Mouse (Mus musculus): ENCODE measurements at regions not wholly inside any gene's neighbourhood (a gene's known extent, or its start where the extent isn't known, plus 50 kb on each side); places are given as distances from the start of the nearest gene placed in this dataset.

DNA sequence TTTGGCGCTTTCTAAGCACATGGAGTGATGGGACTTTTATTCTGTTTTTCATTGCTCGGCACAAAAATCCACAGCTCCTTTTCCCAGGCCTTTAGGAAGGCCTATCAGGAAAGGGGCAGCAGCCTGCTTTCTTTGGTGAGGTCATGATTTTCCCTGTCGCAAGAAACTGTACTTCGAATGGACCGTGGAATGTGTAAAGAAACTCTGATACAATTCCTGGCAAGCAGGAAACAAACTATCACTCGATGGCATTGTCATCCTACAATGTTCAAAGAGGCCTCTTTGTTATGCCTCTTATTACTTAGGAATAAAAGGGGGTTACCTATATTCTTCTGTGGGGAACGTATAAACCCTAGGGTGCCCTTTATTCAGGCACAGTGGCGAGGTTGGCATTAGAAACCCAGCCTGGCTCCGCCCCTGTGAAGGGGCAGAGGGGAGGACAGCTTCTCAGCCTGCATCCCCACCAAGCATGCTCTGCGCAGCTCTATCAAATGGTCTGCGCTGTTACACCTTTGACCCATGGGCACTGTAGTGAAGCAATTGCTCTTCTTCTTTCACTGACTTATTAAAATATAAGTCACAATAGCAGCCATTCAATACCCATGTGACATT, 246.5 kb downstream of the Irs2 start:
- no peak for DNase-seq

GRCm38 (mm10) chr8:10760851-10761693, 247.2 kb downstream of the Irs2 start:
- no peak for DNase-seq

GRCm38 (mm10) chr8:10760231-10760630, 248.0 kb downstream of the Irs2 start:
- DNase-seq = no peak

- DNase-seq = no peak
Measured at GRCm38 (mm10) chr8:10758151-10758550, 250.1 kb downstream of the Irs2 start.

DNA sequence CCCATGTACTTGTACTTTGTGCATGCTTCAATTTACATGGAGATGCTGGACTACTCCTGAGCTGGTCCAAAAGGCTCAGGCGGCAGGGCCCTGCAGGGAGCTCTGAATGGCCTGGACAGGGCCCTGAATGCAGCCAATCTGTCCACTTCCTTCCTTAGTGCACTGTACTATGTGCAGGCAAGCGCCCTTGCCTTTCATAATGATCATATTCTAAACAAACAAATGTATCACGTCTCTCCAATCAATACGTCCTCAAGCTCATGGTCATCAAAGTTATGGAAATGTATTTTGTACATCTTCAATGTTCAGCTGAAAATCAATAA, 253.3 kb downstream of the Irs2 start:
- DNase-seq = no peak

DNA sequence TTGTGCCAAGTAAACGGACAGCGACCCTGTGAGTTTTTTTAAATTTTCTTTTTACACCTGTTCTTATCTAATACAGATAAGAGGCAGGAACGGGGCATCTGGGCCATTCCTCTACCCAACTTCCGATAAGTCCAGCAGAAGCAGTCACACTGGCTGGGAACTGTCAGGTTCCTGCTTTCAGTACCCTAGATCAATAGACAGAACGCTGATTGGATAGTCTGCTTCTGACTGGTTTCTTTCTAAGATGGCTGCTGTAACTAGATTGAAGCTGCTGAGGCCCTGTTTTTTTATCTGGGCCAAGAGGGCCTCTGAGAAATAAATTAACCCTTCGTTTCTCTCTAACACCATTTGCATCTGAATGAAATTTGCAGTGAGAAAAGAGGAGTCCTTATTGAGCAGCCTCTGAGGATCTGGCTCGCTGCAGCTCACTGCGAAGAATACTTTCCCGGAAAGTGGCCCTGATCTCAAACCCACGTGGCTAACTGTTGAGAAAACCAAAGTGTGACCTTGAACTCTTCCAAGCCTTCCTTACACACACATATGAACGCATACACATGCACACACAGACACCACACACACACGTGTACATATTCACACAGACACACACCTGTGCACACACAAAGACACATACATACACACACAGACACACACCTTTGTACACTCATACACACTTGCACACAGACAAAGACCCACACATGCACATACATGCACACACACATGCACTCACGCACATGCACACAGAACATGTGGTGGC, 253.8 kb downstream of the Irs2 start:
- DNase-seq = no peak

- DNase-seq = no peak
Measured at GRCm38 (mm10) chr8:10753056-10753455, 255.2 kb downstream of the Irs2 start.

DNA sequence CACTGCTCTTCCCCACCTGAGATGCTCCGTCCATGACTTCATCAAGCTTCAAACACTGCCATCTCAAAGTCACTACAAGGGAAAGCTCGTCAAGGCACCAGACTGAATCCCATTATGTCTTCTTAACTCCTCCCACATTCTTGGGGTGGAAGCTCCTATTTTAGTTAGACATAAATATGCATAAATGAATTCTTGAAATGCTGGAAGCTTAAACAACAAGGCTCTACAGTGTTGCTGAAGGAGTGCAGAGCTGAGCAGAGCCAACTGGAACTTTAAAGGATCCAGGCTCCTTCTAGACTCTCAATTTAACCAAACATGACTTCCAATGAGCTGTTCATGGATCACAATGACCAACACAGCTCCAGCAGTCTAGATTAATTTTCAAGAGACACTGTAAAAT, 261.1 kb downstream of the Irs2 start:
- no peak for DNase-seq

- no peak for DNase-seq
Measured at GRCm38 (mm10) chr8:10743241-10743640, 265.0 kb downstream of the Irs2 start.

GRCm38 (mm10) chr8:10740837-10741236, 267.4 kb downstream of the Irs2 start:
- DNase-seq = no peak

- DNase-seq = no peak
Measured at GRCm38 (mm10) chr8:10738486-10739081, 269.7 kb downstream of the Irs2 start.

DNA sequence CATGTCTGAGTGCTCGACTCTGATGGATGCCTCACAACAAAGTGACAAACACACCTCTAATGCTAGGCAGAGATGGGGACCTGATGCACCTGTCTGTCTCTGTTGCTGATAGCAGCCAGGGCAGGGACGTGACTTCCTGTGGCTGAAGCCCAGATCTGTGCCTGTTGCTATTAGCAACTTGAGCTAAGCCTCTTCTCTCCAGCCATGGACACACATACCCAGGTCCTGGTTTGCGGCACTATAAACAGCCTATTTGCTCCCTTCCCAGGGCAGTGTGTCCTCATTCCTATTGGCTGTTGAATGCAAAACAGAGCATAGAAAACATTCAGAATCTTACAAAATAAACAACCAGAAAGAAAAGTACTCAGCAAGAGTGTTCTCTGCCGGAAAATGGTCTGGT, 273.5 kb downstream of the Irs2 start:
- DNase-seq = no peak

- no peak for DNase-seq
Measured at GRCm38 (mm10) chr8:10723332-10723731, 284.9 kb downstream of the Irs2 start.

DNA sequence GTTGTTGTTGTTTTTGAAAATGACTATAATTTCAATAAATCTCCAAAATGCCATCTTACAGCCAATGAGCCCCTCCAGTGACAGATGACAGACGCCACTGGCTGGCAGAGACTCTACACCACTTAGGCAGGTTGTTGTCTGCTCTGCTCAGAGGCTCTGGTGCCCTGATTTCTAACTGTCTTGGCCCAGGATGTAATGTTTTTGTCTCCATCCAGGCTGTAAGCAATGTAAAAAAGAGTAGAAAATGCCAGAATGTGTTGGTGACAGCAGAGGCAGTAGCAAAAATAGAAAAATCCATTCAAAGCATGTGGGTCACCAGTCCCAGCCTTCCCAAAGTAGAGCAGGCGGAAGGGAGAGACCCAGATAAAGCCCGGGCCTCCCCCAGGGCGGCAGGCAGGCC, 285.5 kb downstream of the Irs2 start:
- DNase-seq = no peak

DNA sequence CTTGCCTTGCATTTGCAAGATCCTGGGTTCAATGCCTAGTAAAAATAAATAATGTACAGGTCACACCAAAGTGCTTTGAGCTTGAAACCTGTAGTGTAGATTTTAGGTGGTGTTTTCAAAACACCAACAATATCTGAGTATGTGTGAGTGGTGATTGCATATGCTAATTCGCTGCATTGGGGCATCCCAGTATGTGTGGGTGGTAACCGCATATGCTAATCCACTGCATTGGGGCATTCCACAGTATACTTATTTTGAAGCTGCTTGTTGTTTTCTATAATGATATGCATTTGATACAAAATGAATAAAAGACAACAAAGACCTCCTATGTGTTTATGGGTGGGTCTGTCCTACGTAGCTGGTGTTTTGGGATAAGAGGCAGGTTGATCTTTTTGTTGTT, 285.9 kb downstream of the Irs2 start:
- no peak for DNase-seq

DNA sequence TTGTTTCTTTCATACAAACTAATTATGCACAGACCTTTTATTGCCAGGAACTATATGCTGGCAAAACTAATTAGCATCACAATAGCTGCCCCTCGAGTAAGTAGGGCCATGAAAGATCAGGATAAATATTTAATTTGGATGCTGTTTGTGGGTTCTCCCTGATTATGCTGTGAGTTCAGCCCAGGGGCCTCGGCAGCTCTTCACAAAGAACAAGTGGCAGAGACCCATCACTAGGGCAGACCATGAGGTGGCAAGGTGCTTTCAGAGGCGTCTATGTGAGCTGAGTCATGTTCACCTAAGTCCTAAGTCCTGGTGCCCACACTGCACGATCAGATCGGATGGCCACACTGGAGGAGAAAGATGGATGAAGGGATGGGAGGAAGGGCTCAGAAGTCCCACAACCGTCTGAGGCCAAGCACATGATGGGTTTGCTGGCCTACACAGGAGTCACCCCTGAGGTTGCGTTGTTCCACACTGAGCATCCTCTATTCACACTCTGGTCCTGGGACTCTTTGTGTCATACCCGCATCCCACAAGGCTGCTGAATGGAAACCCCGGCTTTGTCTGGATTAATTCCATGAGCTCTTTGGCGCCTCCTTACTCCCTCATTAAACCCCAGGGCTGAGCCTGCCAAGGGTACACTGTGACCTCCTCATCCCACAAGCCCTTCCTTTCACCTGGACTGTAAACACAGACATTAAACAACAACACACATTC, 287.0 kb downstream of the Irs2 start:
- no peak for DNase-seq

DNA sequence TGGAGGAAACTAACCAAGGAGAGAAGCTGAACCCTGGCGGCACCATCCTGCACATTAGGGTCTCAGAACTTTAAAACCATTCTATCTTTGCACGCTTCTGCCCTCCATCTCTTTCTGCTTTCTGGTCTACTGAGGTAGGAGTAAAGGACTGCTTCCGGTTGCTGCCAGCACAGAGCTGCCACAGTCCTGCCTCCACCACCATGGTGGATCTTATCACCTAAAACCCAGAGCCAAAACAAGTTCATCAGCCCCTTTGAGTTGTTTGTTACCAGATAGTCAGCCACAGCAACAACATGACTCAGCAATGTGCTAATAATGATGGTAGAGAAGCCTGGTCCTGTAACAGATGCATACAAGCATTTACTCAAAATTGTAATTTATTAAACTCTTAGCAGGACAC, 287.9 kb downstream of the Irs2 start:
- DNase-seq = no peak

DNA sequence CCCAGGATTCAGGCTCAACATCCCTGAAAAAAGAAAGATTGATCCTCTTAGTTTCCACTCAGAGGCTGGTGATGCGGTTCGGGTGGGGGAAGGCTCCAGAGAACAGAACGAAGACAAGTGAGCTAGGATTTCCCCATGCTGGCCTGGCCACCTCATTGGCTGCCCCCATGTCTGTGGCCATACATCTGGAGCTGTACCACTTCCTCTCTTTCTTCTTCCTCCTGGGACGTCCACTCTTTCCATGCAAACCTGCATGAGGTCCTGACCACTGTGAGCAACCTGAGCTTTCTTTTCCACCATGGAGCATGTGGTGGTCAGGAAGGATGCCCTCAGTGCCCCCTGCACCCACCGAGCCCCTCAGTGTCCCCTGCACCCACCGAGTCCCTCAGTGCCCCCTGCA, 288.8 kb downstream of the Irs2 start:
- DNase-seq = no peak

GRCm38 (mm10) chr8:10717297-10717696, 291.0 kb downstream of the Irs2 start:
- no peak for DNase-seq

- DNase-seq = no peak
Measured at GRCm38 (mm10) chr8:10716161-10716560, 292.1 kb downstream of the Irs2 start.

DNA sequence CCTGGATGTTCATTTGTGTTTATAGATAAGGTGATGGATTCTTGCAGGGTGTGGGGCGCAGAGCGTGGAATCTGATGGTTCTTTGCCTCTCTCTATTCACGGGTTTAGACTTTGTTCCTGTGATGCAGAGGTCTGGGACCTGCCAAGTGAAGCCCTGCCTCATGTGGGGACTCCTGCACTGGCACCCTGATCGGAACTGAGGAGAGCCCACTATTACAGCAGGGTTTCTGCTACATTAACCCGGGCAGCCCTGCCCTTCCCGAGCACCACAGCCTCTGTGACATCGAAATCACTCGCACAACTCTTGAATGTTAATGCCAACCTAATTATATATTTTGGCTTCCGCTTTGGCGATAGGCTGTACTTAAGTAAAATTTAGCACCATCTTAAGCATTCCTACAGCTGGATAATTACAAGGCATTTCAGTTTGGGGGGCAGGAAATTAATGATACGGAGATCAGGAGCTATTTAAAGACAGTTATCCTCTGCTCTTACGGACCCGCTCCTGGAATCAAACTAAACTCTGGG, 294.7 kb downstream of the Irs2 start:
- DNase-seq = no peak

DNA sequence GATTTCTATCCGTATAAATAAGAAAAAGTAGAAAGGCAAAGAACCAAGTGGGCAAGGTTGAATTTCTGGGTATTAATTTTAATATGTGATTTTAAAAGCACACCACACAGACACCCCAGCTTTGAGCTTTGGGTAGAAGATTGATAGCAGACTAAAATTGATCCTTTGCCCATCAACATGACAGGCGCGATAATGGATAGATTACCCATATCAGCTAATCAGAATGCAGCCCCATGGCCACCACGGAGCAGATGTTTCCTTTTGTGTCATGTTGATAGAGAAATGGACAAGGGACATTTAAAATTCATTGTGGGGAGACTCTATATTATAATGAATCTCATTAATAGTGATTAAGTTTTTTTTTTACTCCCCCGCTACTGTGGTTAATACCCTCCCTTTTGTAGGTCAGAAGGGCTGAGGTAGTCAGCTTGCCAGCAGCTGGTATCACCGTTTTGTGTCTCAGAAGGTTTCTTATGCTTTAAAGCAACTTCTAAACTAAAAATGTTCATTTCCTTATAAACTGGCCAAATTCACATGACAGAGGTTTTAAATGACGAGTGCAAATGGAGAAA, 296.1 kb downstream of the Irs2 start:
- DNase-seq = no peak
